In the genomic region with DNA sequence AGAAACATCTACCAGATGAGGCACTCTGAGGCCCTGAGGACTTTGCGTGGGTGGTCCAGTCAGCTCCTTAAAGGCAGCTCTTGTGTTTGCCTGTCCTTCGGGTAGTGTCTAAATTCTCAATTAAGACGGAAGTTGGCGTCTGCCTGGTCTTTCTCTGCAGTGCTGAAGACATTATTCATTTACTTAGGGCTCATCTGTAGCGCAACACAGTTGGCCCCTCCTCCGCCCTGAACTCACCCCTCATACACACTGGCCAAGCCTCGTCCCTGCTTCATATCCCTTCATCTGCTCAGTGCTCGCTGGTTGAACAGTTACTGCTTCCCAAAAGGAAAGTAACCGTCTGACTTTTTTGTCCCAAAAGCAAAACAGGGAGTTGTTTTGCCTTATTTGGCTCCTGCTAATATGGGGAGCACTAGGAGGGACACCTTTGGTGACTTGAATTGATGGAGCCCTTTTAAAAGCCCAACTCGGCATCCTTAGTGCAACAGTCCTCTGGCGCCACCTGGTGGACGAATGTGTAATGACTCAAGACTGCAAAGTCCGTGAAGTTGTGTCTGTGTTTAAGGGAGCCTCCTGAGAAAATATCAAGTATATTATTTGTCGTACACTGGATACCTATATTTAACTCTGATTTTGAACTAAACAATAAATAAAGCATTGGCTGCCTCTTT, we compare ENCODE assay signal across 8 mouse cellular contexts. TPM values are rescaled to one million over a fixed set of nuclear protein-coding genes. Genes with fewer than 3 reads are reported as not detected.
DNase-seq lines count a peak whose midpoint lies in the region; ATAC-seq and TF ChIP-seq lines count a peak whose summit lies in the region.

No protein-coding gene starts in this region.

- H3K36me3 ChIP-seq in lung, embryonic 14.5 days (ENCODE audit: insufficient read depth) = no peaks in the 10 kb centered on the region
- no peaks in the 10 kb centered on the region for H3K36me3 ChIP-seq in thymus, adult 2 months (ENCODE audit: control insufficient read depth, insufficient read depth, low read length)

- TF ChIP-seq CTCF in lung, embryonic 14.5 days (IDR thresholded peaks at IDR 0.05; ENCODE audit: low read depth) = peak; percentile 98
- no peak for TF ChIP-seq CTCF in thymus, adult 2 months (IDR thresholded peaks at IDR 0.05; ENCODE audit: borderline replicate concordance, control insufficient read depth, extremely low read depth, insufficient read depth, low read length, poor library complexity)

- no peaks in the 10 kb centered on the region for H3K9me3 ChIP-seq in lung, embryonic 14.5 days (ENCODE audit: low read depth, low read length)

- TF ChIP-seq POLR2A in thymus, adult 2 months (IDR thresholded peaks at IDR 0.05; ENCODE audit: control insufficient read depth, extremely low read depth, insufficient read depth, low read length, poor library complexity) = no peak

- no peak overlapping the region for H3K9ac ChIP-seq in lung, embryonic 14.5 days

- peak; percentile 33 for ATAC-seq in CD4-positive, CD25-positive, alpha-beta regulatory T cell, adult 4 months
- ATAC-seq in granulocyte monocyte progenitor cell, adult 5-6 weeks (replicated peaks; ENCODE audit: poor library complexity, severe bottlenecking) = peak; percentile 59
- ATAC-seq in lung, embryonic 14.5 days (ENCODE audit: insufficient read depth) = no peak; the same call in 1 of the 2 replicates

- H3K4me2 ChIP-seq in lung, embryonic 14.5 days = peak overlapping the region; percentile 37; the same call in 1 of the 2 replicates

- DNase-seq in adrenal gland, postnatal 10 days = peak; percentile 89
- DNase-seq in embryo, embryonic 11.5 days (ENCODE audit: low read depth, low spot score) = peak; percentile 72
- DNase-seq in kidney, postnatal 25 days = peak; percentile 69 to 89
- peak; percentile 96 for DNase-seq in lung, embryonic 14.5 days
- DNase-seq in ovary, postnatal 14 days (ENCODE audit: low spot score) = peak; percentile 84
- DNase-seq in thymus, adult 2 months = peak; percentile 85

- 0 out of 2 replicates have a peak, but pooled peaks cover 11% of the 10 kb centered on the region for H3K4me1 ChIP-seq in lung, embryonic 14.5 days (ENCODE audit: insufficient read depth)
- peaks cover 39% of the 10 kb centered on the region for H3K4me1 ChIP-seq in thymus, adult 2 months (replicated peaks; ENCODE audit: control insufficient read depth, insufficient read depth, low read length)

- no peak overlapping the region for H3K4me3 ChIP-seq in lung, embryonic 14.5 days (ENCODE audit: low read depth, low read length)
- no peak overlapping the region for H3K4me3 ChIP-seq in thymus, adult 2 months (ENCODE audit: control insufficient read depth, insufficient read depth, low read length)

- H3K27ac ChIP-seq in lung, embryonic 14.5 days (ENCODE audit: low read depth) = no peak overlapping the region
- H3K27ac ChIP-seq in thymus, adult 2 months (ENCODE audit: control insufficient read depth, insufficient read depth, low read length) = no peak overlapping the region

- 20% methylated on average over 14 of the region's 14 CpGs for WGBS in lung, embryonic 14.5 days
- 52% methylated on average over 14 of the region's 14 CpGs for WGBS in thymus, adult 2 months

- H3K27me3 ChIP-seq in lung, embryonic 14.5 days (ENCODE audit: insufficient read depth, low read length) = no peaks in the 10 kb centered on the region
- no peaks in the 10 kb centered on the region for H3K27me3 ChIP-seq in thymus, adult 2 months (ENCODE audit: control insufficient read depth, insufficient read depth, low read length)

RNA-seq across cellular contexts. Expression of a gene that starts 27.3 kb away (rescaled TPM):
- 10 to 100 TPM; 34.6 to 43.5 TPM for polyA plus RNA-seq in CD4-positive, CD25-positive, alpha-beta regulatory T cell, adult 4 months (2017; shearing (Covaris generic))
- total RNA-seq in adrenal gland, postnatal 10 days (2021) = 1 to 10 TPM; 8.6 to 8.8 TPM
- 3.5 and 10.8 TPM in 2 replicates for total RNA-seq in granulocyte monocyte progenitor cell, adult 5-6 weeks (2014; fragmentation: Nextera tagmentation)
- 5.0 and 13.4 TPM in 2 replicates for total RNA-seq in granulocyte monocyte progenitor cell, adult 5-6 weeks (2017)
- polyA plus RNA-seq in lung, embryonic 14.5 days (2014; fragmentation: Nextera tagmentation; extraction: Ambion mirVana) = 10.3 and 12.0 TPM in 2 replicates
- polyA plus RNA-seq in thymus, adult 2 months (2012; rRNA removed) = 39.2 and 39.7 TPM in 2 replicates

RNA-seq across cellular contexts. Expression of a gene that starts 29.1 kb away (rescaled TPM):
- polyA plus RNA-seq in CD4-positive, CD25-positive, alpha-beta regulatory T cell, adult 4 months (2017; shearing (Covaris generic)) = 10 to 100 TPM; 47.7 to 49.9 TPM
- total RNA-seq in adrenal gland, postnatal 10 days (2021) = 100 to 1,000 TPM; 126 to 131 TPM
- 20.6 and 26.7 TPM in 2 replicates for total RNA-seq in granulocyte monocyte progenitor cell, adult 5-6 weeks (2014; fragmentation: Nextera tagmentation)
- 14.6 and 19.8 TPM in 2 replicates for total RNA-seq in granulocyte monocyte progenitor cell, adult 5-6 weeks (2017)
- 87.0 and 94.3 TPM in 2 replicates for polyA plus RNA-seq in lung, embryonic 14.5 days (2014; fragmentation: Nextera tagmentation; extraction: Ambion mirVana)
- 88.0 and 92.0 TPM in 2 replicates for polyA plus RNA-seq in thymus, adult 2 months (2012; rRNA removed)

RNA-seq across cellular contexts. Expression of a gene that starts 51.4 kb away (rescaled TPM):
- not detected for polyA plus RNA-seq in CD4-positive, CD25-positive, alpha-beta regulatory T cell, adult 4 months (2017; shearing (Covaris generic))
- total RNA-seq in adrenal gland, postnatal 10 days (2021) = 1 to 10 TPM; 7.5 TPM
- not detected in 2 replicates for total RNA-seq in granulocyte monocyte progenitor cell, adult 5-6 weeks (2014; fragmentation: Nextera tagmentation)
- total RNA-seq in granulocyte monocyte progenitor cell, adult 5-6 weeks (2017) = not detected in 2 replicates
- not detected in 2 replicates for polyA plus RNA-seq in lung, embryonic 14.5 days (2014; fragmentation: Nextera tagmentation; extraction: Ambion mirVana)
- 0.14 TPM in 1 of 2 replicates, not detected in the other for polyA plus RNA-seq in thymus, adult 2 months (2012; rRNA removed)
